ENCODE assay signal across 8 mouse cellular contexts in genomic region chr7:144738357-144738798, GRCm38 (mm10). TPM values are rescaled to one million over a fixed set of nuclear protein-coding genes. Genes with fewer than 3 reads are reported as not detected.
DNase-seq lines count a peak whose midpoint lies in the region; ATAC-seq and TF ChIP-seq lines count a peak whose summit lies in the region.

No protein-coding gene starts in this region.

- H3K4me1 ChIP-seq in kidney, postnatal 0 days (replicated peaks; ENCODE audit: insufficient read depth, low read length), result peaks cover 12% of the 10 kb centered on the region; the same call in 1 of the 2 replicates
- no peaks in the 10 kb centered on the region for H3K4me1 ChIP-seq in embryonic fibroblast, embryonic 13.5 days (ENCODE audit: control insufficient read depth, insufficient read depth, low read length)

- H3K4me3 ChIP-seq in kidney, postnatal 0 days (replicated peaks; ENCODE audit: low read depth, low read length), result peak overlapping the region; percentile 38
- peak overlapping the region; percentile 32 for H3K4me3 ChIP-seq in embryonic fibroblast, embryonic 13.5 days (ENCODE audit: insufficient read depth, low read length)

- peak overlapping the region; percentile 76 for H3K4me2 ChIP-seq in kidney, postnatal 0 days (ENCODE audit: low read length)

- 1% methylated on average over 28 of the region's 33 CpGs for WGBS in kidney, postnatal 0 days

- no peak for TF ChIP-seq POLR2A in embryonic fibroblast, embryonic 13.5 days (IDR thresholded peaks at IDR 0.05; ENCODE audit: low read depth, low read length)

- TF ChIP-seq CTCF in kidney, postnatal 0 days (IDR thresholded peaks at IDR 0.05; ENCODE audit: low read depth), result no peak
- TF ChIP-seq CTCF in embryonic fibroblast, embryonic 13.5 days (IDR thresholded peaks at IDR 0.05; ENCODE audit: borderline replicate concordance, insufficient read depth, low read length), result no peak

- H3K27ac ChIP-seq in kidney, postnatal 0 days, result peak overlapping the region; percentile 31; the same call in 1 of the 2 replicates
- no peak overlapping the region for H3K27ac ChIP-seq in embryonic fibroblast, embryonic 13.5 days (ENCODE audit: insufficient read depth, low read length)

- peak; percentile 47 for DNase-seq in kidney, postnatal 0 days (ENCODE audit: low spot score)
- DNase-seq in kidney, adult 18-20 months, result no peak
- peak; percentile 57 for DNase-seq in kidney, postnatal 10 days
- DNase-seq in neural tube, embryonic 10.5 days (ENCODE audit: extremely low spot score, low spot score), result peak; percentile 45
- DNase-seq in urinary bladder, postnatal 36 days (ENCODE audit: low spot score in 2 of 2), result no peak
- no peak for DNase-seq in urinary bladder, postnatal 4 days (ENCODE audit: low spot score in 2 of 2)
- DNase-seq in gastrocnemius, adult 18-20 months (ENCODE audit: low spot score), result no peak

- no peaks in the 10 kb centered on the region; the same call in 1 of the 2 replicates for H3K27me3 ChIP-seq in kidney, postnatal 0 days (ENCODE audit: insufficient read depth, low read length)

- peak; percentile 55; the same call in 1 of the 2 replicates for ATAC-seq in kidney, postnatal 0 days (replicated peaks; ENCODE audit: low FRiP score, low read depth)

- H3K9ac ChIP-seq in kidney, postnatal 0 days (ENCODE audit: low read depth, low read length), result peak overlapping the region; percentile 55

- H3K9me3 ChIP-seq in kidney, postnatal 0 days (replicated peaks; ENCODE audit: low read length), result no peaks in the 10 kb centered on the region

- no peaks in the 10 kb centered on the region for H3K36me3 ChIP-seq in kidney, postnatal 0 days (ENCODE audit: insufficient read depth, low read length)

RNA-seq across cellular contexts. Expression of gene Ano1, which starts 13.4 kb away (rescaled TPM):
- 33.3 and 34.1 TPM in 2 replicates for polyA plus RNA-seq in kidney, postnatal 0 days (2015; fragmentation: Nextera tagmentation; extraction: Ambion mirVana)
- 5.2 and 17.5 TPM in 2 replicates for polyA plus RNA-seq in embryonic fibroblast, embryonic 13.5 days (2011; ENCODE audit: insufficient read length, low read depth, missing spikeins)
- 1 to 10 TPM; 2.3 to 3.4 TPM for total RNA-seq in gastrocnemius, adult 18-20 months (2021)

Comparison
In these comparisons a context has a peak if more than half of its experiments do, and no peak if none do; other contexts are left out.
1. DNase-seq: peak in kidney, postnatal 0 days (single experiment), kidney, postnatal 10 days (single experiment) and neural tube, embryonic 10.5 days (single experiment); none in kidney, adult 18-20 months (single experiment), urinary bladder, postnatal 36 days (0 of 2), urinary bladder, postnatal 4 days (0 of 2) and gastrocnemius, adult 18-20 months (single experiment).